Mouse (Mus musculus) effector memory CD4-positive, alpha-beta T cell, adult 5 months (primary cell): ENCODE results near the gene Cntrob. TPM values are rescaled to one million over a fixed set of nuclear protein-coding genes. Genes with fewer than 3 reads are reported as not detected.

Experiments
- polyA plus RNA-seq: library from polyadenylated mRNA; unstranded; fragments of 100-300 nt; shearing (Covaris generic); gene quantifications from one replicate; pipeline ENCODE4 v1.2.1, GENCODE M21; 2017

Gene Cntrob
- 9.3 TPM for polyA plus RNA-seq

GRCm38 (mm10) chr11:69323667-69324111, at the start of gene Cntrob, which contains the start of gene Trappc1:
Cntrob (minus strand) TSS chr11:69323775.
Trappc1 (plus strand) TSS chr11:69323980.

GRCm38 (mm10) chr11:69369215-69369989, 45.8 kb upstream of the Cntrob start, which contains the start of gene Chd3:
Chd3 (minus strand) TSS chr11:69369406.

GRCm38 (mm10) chr11:69340161-69341131, 16.9 kb upstream of the Cntrob start, which contains the start of gene Rnf227:
Rnf227 (plus strand) TSS chr11:69340461.

GRCm38 (mm10) chr11:69325628-69326407, 2.2 kb upstream of the Cntrob start, which contains the start of gene Kcnab3:
Kcnab3 (plus strand) TSS chr11:69326258.

Other genes with a start within 250 kb of the Cntrob start
- gene Vamp2, start 235.3 kb downstream of the Cntrob start, polyA plus RNA-seq: 282 TPM
- 136 TPM for gene Per1, start 228.6 kb downstream of the Cntrob start, polyA plus RNA-seq
- 0.41 TPM for gene Hes7, start 203.4 kb downstream of the Cntrob start, polyA plus RNA-seq
- gene 9130213A22Rik, start 201.2 kb downstream of the Cntrob start, polyA plus RNA-seq: not detected
- gene Aloxe3, start 197.9 kb downstream of the Cntrob start, polyA plus RNA-seq: 0.36 TPM
- not detected for gene Alox12b, start 166.8 kb downstream of the Cntrob start, polyA plus RNA-seq
- 0.80 TPM for gene Alox8, start 125.9 kb downstream of the Cntrob start, polyA plus RNA-seq
- not detected for gene Gucy2e, start 86.7 kb downstream of the Cntrob start, polyA plus RNA-seq
- gene Trappc1, start 205 bp upstream of the Cntrob start, polyA plus RNA-seq: 44.3 TPM
- 1.2 TPM for gene Kcnab3, start 2.5 kb upstream of the Cntrob start, polyA plus RNA-seq
- 2.1 TPM for gene Rnf227, start 16.7 kb upstream of the Cntrob start, polyA plus RNA-seq
- gene Chd3, start 45.6 kb upstream of the Cntrob start, polyA plus RNA-seq: 74.2 TPM
- gene Naa38, start 71.7 kb upstream of the Cntrob start, polyA plus RNA-seq: 46.8 TPM
- 38.9 TPM for gene Cyb5d1, start 71.9 kb upstream of the Cntrob start, polyA plus RNA-seq
- gene Tmem88, start 74.5 kb upstream of the Cntrob start, polyA plus RNA-seq: 2.6 TPM
- 49.6 TPM for gene Kdm6b, start 89.9 kb upstream of the Cntrob start, polyA plus RNA-seq
- gene Dnah2, start 225.3 kb upstream of the Cntrob start, polyA plus RNA-seq: not detected
- gene Efnb3, start 236.4 kb upstream of the Cntrob start, polyA plus RNA-seq: not detected